ENCODE assay signal across 27 mouse cellular contexts in the genomic region with DNA sequence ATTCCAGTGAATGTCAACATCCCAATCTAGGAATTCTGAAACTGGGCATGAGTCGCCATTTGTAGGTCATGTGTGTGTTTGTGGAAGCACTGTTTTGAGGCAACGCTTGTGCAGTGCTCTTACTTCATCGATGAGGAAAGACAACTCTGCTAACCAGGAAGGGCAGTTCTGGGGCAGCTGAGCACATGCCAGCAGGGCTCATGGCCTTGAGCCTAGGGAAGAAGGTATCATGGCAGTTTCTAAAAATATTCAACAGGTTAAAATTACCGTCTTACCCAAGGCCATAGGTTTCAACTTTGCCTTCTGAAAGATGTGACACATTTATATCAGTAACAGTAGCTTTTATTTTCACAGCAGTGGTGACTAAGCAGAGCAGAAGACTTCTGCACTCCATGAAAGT.
DNase-seq lines count a peak whose midpoint lies in the region; ATAC-seq and TF ChIP-seq lines count a peak whose summit lies in the region.
"Had no signal": no experiment of that assay in that cellular context is flagged by ENCODE, and none has a peak within 500 bp of the region (broad histone marks: within the 10 kb centered on the region; RNA-seq: fewer than 3 reads in every experiment).

No protein-coding gene starts in this region.

- 91% methylated on average over 4 of the region's 4 CpGs for WGBS in midbrain, embryonic 11.5 days
- WGBS in midbrain, postnatal 0 days, result 93% methylated on average over 4 of the region's 4 CpGs

- ATAC-seq in midbrain, embryonic 11.5 days (ENCODE audit: low FRiP score), result no peak
- ATAC-seq in midbrain, postnatal 0 days (ENCODE audit: low FRiP score), result no peak
- ATAC-seq in monocyte, adult 5-6 weeks (replicated peaks; ENCODE audit: insufficient number of reproducible peaks, low FRiP score, low TSS enrichment, poor library complexity, severe bottlenecking), result no peak
- ATAC-seq: forebrain, embryonic 15.5 days; intestine, postnatal 0 days had no signal

- no peaks in the 10 kb centered on the region for H3K27me3 ChIP-seq in midbrain, embryonic 11.5 days (ENCODE audit: control insufficient read depth, insufficient read depth, low read length)
- H3K27me3 ChIP-seq in midbrain, postnatal 0 days (ENCODE audit: insufficient read depth, low read length), result no peaks in the 10 kb centered on the region
- H3K27me3 ChIP-seq: CH12.LX; embryonic facial prominence, embryonic 12.5 days; embryonic facial prominence, embryonic 15.5 days; forebrain, embryonic 12.5 days; forebrain, embryonic 15.5 days; heart, embryonic 13.5 days; hindbrain, embryonic 12.5 days; hindbrain, embryonic 15.5 days had no signal

- H3K4me1 ChIP-seq in midbrain, embryonic 11.5 days (ENCODE audit: control insufficient read depth, insufficient read depth, low read length), result no peaks in the 10 kb centered on the region
- H3K4me1 ChIP-seq in midbrain, postnatal 0 days (ENCODE audit: insufficient read depth, low read length), result no peaks in the 10 kb centered on the region
- H3K4me1 ChIP-seq: embryonic facial prominence, embryonic 12.5 days; embryonic facial prominence, embryonic 15.5 days; forebrain, embryonic 12.5 days; forebrain, embryonic 15.5 days; heart, embryonic 10.5 days; heart, embryonic 13.5 days; hindbrain, embryonic 12.5 days; hindbrain, embryonic 15.5 days had no signal

- H3K9ac ChIP-seq in midbrain, embryonic 11.5 days (ENCODE audit: low read length), result no peak overlapping the region
- H3K9ac ChIP-seq in midbrain, postnatal 0 days (replicated peaks; ENCODE audit: low read length, poor library complexity, severe bottlenecking), result no peak overlapping the region
- H3K9ac ChIP-seq: embryonic facial prominence, embryonic 12.5 days; embryonic facial prominence, embryonic 15.5 days; forebrain, embryonic 12.5 days; forebrain, embryonic 15.5 days; heart, embryonic 13.5 days; hindbrain, embryonic 12.5 days; hindbrain, embryonic 15.5 days had no signal

- intact Hi-C loops in gastrocnemius, adult 2 months (cut with DNase I), result no loop called here
- intact Hi-C loops in gastrocnemius, postnatal 36 days (cut with DNase I), result no loop called here

- no peak overlapping the region for H3K4me3 ChIP-seq in gastrocnemius, adult 2 months
- no peak overlapping the region for H3K4me3 ChIP-seq in midbrain, embryonic 11.5 days (ENCODE audit: low read depth, low read length)
- H3K4me3 ChIP-seq in midbrain, postnatal 0 days (ENCODE audit: low read depth, low read length), result no peak overlapping the region
- H3K4me3 ChIP-seq: embryonic facial prominence, embryonic 12.5 days; embryonic facial prominence, embryonic 15.5 days; forebrain, embryonic 12.5 days; forebrain, embryonic 15.5 days; heart, embryonic 10.5 days; heart, embryonic 13.5 days; hindbrain, embryonic 12.5 days; hindbrain, embryonic 15.5 days had no signal

- peak; percentile 82 for DNase-seq in gastrocnemius, adult 2 months
- no peak for DNase-seq in gastrocnemius, postnatal 10 days
- DNase-seq in midbrain, embryonic 11.5 days (ENCODE audit: low spot score, missing footprints), result peak; percentile 66
- no peak for DNase-seq in midbrain, postnatal 0 days (ENCODE audit: low spot score)
- DNase-seq in gastrocnemius, postnatal 36 days, result peak; percentile 7 to 44
- no peak for DNase-seq in heart, adult 9 months (ENCODE audit: low spot score in 2 of 2)
- DNase-seq: adrenal gland, adult 2 months; adrenal gland, postnatal 14 days; B cell, adult 2 months; cerebellum, adult 11 months; cerebellum, adult 2 months; cerebellum, adult 9-11 months; cerebellum, postnatal 25 days; heart, adult 18-20 months; heart, postnatal 14 days had no signal

- H3K9me3 ChIP-seq in midbrain, embryonic 11.5 days (ENCODE audit: control insufficient read depth, low read length), result no peaks in the 10 kb centered on the region
- no peaks in the 10 kb centered on the region for H3K9me3 ChIP-seq in midbrain, postnatal 0 days (ENCODE audit: low read length)
- H3K9me3 ChIP-seq: embryonic facial prominence, embryonic 12.5 days; embryonic facial prominence, embryonic 15.5 days; forebrain, embryonic 12.5 days; forebrain, embryonic 15.5 days; G1E; heart, embryonic 10.5 days; hindbrain, embryonic 12.5 days; hindbrain, embryonic 15.5 days had no signal

- no peak overlapping the region for H3K4me2 ChIP-seq in midbrain, embryonic 11.5 days
- H3K4me2 ChIP-seq in midbrain, postnatal 0 days (ENCODE audit: low read depth, low read length, poor library complexity, severe bottlenecking), result no peak overlapping the region
- H3K4me2 ChIP-seq: embryonic facial prominence, embryonic 12.5 days; embryonic facial prominence, embryonic 15.5 days; forebrain, embryonic 12.5 days; forebrain, embryonic 15.5 days; heart, embryonic 13.5 days; hindbrain, embryonic 12.5 days; hindbrain, embryonic 15.5 days had no signal

- TF ChIP-seq CTCF in gastrocnemius, adult 2 months (IDR thresholded peaks at IDR 0.05), result no peak
- TF ChIP-seq CTCF in midbrain, postnatal 0 days (IDR thresholded peaks at IDR 0.05), result no peak

- H3K27ac ChIP-seq in gastrocnemius, adult 2 months, result peak overlapping the region; percentile 77; the same call in 1 of the 2 replicates
- H3K27ac ChIP-seq in midbrain, embryonic 11.5 days (ENCODE audit: low read depth, low read length), result no peak overlapping the region
- H3K27ac ChIP-seq in midbrain, postnatal 0 days (ENCODE audit: low read depth, low read length), result no peak overlapping the region
- H3K27ac ChIP-seq: embryonic facial prominence, embryonic 12.5 days; embryonic facial prominence, embryonic 15.5 days; forebrain, embryonic 12.5 days; forebrain, embryonic 15.5 days; heart, embryonic 10.5 days; heart, embryonic 13.5 days; hindbrain, embryonic 12.5 days; hindbrain, embryonic 15.5 days had no signal

- no peaks in the 10 kb centered on the region for H3K36me3 ChIP-seq in midbrain, embryonic 11.5 days (ENCODE audit: control insufficient read depth, insufficient read depth, low read length)
- H3K36me3 ChIP-seq in midbrain, postnatal 0 days (ENCODE audit: insufficient read depth, low read length), result no peaks in the 10 kb centered on the region
- H3K36me3 ChIP-seq: embryonic facial prominence, embryonic 12.5 days; embryonic facial prominence, embryonic 15.5 days; forebrain, embryonic 12.5 days; forebrain, embryonic 15.5 days; G1E; heart, embryonic 10.5 days; heart, embryonic 13.5 days; hindbrain, embryonic 12.5 days; hindbrain, embryonic 15.5 days had no signal

Comparison
In these comparisons a context has a peak if more than half of its experiments do, and no peak if none do; other contexts are left out.
1. DNase-seq: peak in gastrocnemius, adult 2 months (single experiment), midbrain, embryonic 11.5 days (single experiment) and gastrocnemius, postnatal 36 days (2 of 2); none in gastrocnemius, postnatal 10 days (single experiment), midbrain, postnatal 0 days (single experiment) and heart, adult 9 months (0 of 2).